Mouse (Mus musculus) stomach, embryonic 14.5 days (tissue): ENCODE measurements around the gene Olfr464. TPM values are rescaled to one million over a fixed set of nuclear protein-coding genes. Genes with fewer than 3 reads are reported as not detected.

ENCODE experiments used
- ATAC-seq: fragments of 200-750 bp; cut with Nextera tagmentation; 2 replicates; pipeline ENCODE4 v1.8.0; 2017; ENCODE audit warnings: low read depth, moderate TSS enrichment; ENCODE audit not compliant: insufficient number of reproducible peaks, insufficient read depth, low FRiP score
- H3K27ac ChIP-seq: fragments of 300-500 bp; sonication (generic); 2 replicates; pipeline ENCODE4 v1.5.1; 2014; ENCODE audit warnings: mild to moderate bottlenecking, low read length, moderate library complexity, mixed read lengths
- H3K27me3 ChIP-seq: fragments of 300-500 bp; sonication (generic); 2 replicates; pipeline ENCODE4 v1.6.1; 2014; ENCODE audit warnings: low read length, control low read depth, mixed read lengths; ENCODE audit not compliant: control insufficient read depth, insufficient read depth
- H3K36me3 ChIP-seq: fragments of 300-500 bp; sonication (generic); 2 replicates; pipeline ENCODE4 v1.6.1; 2014; ENCODE audit warnings: mild to moderate bottlenecking, control low read depth, low read length, moderate library complexity, mixed read lengths; ENCODE audit not compliant: control insufficient read depth, insufficient read depth
- H3K4me1 ChIP-seq: fragments of 300-500 bp; sonication (generic); 2 replicates; pipeline ENCODE4 v1.6.1; 2014; ENCODE audit warnings: low read length, control low read depth, mixed read lengths; ENCODE audit not compliant: control insufficient read depth, insufficient read depth
- H3K4me2 ChIP-seq: fragments of 300-500 bp; sonication (generic); replicated peaks from 2 replicates; pipeline ENCODE4 v1.6.1; 2014; ENCODE audit warnings: low read depth, low read length, control low read depth
- H3K4me3 ChIP-seq: fragments of 300-500 bp; sonication (generic); 2 replicates; pipeline ENCODE4 v1.5.1; 2014; ENCODE audit warnings: low read depth, low read length, control low read depth
- H3K9ac ChIP-seq: fragments of 300-500 bp; sonication (generic); replicated peaks from 2 replicates; pipeline ENCODE4 v1.6.1; 2014; ENCODE audit warnings: low read depth, mild to moderate bottlenecking, control low read depth, low read length, moderate library complexity, mixed read lengths
- H3K9me3 ChIP-seq: fragments of 300-500 bp; sonication (generic); 2 replicates; pipeline ENCODE4 v1.6.1; 2016; ENCODE audit warnings: low read depth, low read length, control low read depth; ENCODE audit not compliant: control insufficient read depth
- WGBS: fragments of 180-500 bp; shearing (Covaris S2); extraction: QIAGEN DNeasy Blood & Tissue Kit; methylation state at CpG from one replicate; pipeline ENCODE4 v1.1.7; 2014; 5-methylcytosine and 5-hydroxymethylcytosine counted together
- polyA plus RNA-seq: library from polyadenylated mRNA; unstranded; fragments of >200 nt; fragmentation: Nextera tagmentation; extraction: Ambion mirVana; gene quantifications from 2 replicates; pipeline ENCODE4 v1.2.1, GENCODE M21; 2014

Olfr464 gene
- polyA plus RNA-seq, 1 experiment from 2014 or later: not detected

DNA sequence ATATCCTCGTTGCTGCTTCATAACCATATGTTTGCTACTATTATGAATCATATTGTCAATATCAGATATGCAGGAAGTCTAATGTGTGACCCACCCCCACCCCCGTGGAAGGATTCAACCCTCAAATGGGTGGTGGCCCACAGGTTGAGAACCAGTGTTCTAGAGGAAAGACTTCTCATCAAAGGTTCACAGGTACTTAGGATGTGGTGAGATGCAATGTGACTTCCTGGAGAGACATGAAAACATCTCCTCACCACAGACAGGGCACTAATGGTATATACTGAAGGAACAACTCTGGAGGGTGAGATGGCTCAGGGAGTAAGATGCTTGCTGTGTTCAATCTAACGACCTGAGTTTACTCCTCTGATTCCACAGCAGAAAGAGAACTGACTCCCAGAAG lies 14.7 kb upstream of the Olfr464 start:
- H3K27ac ChIP-seq: no peak overlapping the region
- WGBS: 75% methylated on average over 3 of the region's 3 CpGs
- no peak overlapping the region for H3K4me3 ChIP-seq
- H3K4me2 ChIP-seq: no peak overlapping the region
- H3K36me3 ChIP-seq: no peaks in the 10 kb centered on the region
- no peaks in the 10 kb centered on the region for H3K27me3 ChIP-seq
- H3K9ac ChIP-seq: no peak overlapping the region
- no peaks in the 10 kb centered on the region for H3K4me1 ChIP-seq
- H3K9me3 ChIP-seq: no peaks in the 10 kb centered on the region
- no peak for ATAC-seq

DNA sequence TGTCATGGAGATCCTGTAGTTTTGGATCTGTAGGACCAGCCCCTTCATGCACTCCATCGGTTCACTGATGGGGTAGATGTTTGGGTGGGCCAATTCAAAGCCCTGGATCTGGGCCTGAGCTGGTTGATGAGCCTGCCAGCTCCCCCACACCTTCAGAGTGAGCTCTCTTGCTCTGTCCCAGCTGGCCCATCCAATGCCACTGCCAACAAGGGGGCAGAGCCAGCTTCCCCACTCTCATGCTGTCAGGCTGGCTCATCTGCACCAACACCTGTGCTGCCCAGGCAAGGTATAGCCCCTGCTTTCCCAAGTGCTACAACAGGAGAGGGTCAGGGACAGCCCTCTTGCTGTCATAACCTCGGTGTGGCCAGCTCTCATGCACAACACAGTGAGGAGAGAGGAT lies 13.0 kb upstream of the Olfr464 start:
- no peak overlapping the region for H3K9ac ChIP-seq
- 76% methylated on average over 2 of the region's 2 CpGs for WGBS
- ATAC-seq: no peak
- H3K27ac ChIP-seq: no peak overlapping the region
- no peaks in the 10 kb centered on the region for H3K4me1 ChIP-seq
- no peaks in the 10 kb centered on the region for H3K27me3 ChIP-seq
- H3K4me3 ChIP-seq: no peak overlapping the region
- no peaks in the 10 kb centered on the region for H3K9me3 ChIP-seq
- no peak overlapping the region for H3K4me2 ChIP-seq
- no peaks in the 10 kb centered on the region for H3K36me3 ChIP-seq

DNA sequence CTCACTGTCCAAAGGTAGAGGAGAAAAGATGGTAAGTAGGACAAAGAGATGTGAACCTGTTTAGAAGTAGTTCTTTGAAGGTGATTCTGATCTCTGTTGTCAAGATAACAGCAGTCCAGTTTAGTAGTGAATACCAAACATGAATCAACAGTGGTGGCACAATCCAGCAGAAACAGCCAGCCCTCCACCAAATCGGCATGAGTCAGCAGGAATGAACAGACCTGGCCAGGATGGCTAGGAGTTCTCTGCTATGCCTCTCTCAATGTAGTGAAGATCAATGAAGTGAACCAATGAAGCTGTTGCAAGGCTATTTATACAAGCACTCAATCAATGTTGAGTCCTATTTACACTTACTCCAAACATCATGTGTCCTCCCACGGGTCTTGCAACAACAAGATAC lies 9.6 kb upstream of the Olfr464 start:
- H3K27me3 ChIP-seq: no peaks in the 10 kb centered on the region
- 74% methylated on average over 2 of the region's 2 CpGs for WGBS
- H3K4me1 ChIP-seq: no peaks in the 10 kb centered on the region
- ATAC-seq: no peak
- no peak overlapping the region for H3K4me3 ChIP-seq
- H3K9ac ChIP-seq: no peak overlapping the region
- no peak overlapping the region for H3K4me2 ChIP-seq
- no peak overlapping the region for H3K27ac ChIP-seq
- no peaks in the 10 kb centered on the region for H3K36me3 ChIP-seq
- H3K9me3 ChIP-seq: no peaks in the 10 kb centered on the region

DNA sequence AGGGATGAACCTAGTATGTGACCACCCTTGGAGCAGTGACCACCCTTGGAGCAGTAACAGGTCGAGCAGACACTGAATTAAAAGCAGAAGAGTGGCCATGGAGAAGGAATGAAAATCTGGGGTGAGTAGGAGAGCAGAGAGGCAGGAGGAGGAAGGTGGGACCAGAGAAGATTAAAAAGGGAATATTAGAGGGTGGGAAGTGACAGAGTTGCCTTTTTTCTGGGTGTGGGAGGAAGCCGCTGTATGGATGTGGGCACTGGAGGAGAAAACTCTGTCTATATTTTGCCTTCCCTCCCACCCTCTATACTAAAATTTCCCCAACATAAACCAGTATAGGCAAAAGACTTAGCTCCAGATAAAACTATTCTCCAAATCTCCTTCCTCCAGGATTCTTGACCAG lies 466 bp downstream of the Olfr464 start:
- H3K36me3 ChIP-seq: no peaks in the 10 kb centered on the region
- H3K4me1 ChIP-seq: no peaks in the 10 kb centered on the region
- H3K9ac ChIP-seq: no peak overlapping the region
- H3K4me3 ChIP-seq: no peak overlapping the region
- H3K9me3 ChIP-seq: no peaks in the 10 kb centered on the region; the same call in 1 of the 2 replicates
- H3K4me2 ChIP-seq: no peak overlapping the region
- WGBS: 78% methylated on average over 2 of the region's 2 CpGs
- ATAC-seq: no peak
- H3K27me3 ChIP-seq: no peaks in the 10 kb centered on the region
- H3K27ac ChIP-seq: no peak overlapping the region

DNA sequence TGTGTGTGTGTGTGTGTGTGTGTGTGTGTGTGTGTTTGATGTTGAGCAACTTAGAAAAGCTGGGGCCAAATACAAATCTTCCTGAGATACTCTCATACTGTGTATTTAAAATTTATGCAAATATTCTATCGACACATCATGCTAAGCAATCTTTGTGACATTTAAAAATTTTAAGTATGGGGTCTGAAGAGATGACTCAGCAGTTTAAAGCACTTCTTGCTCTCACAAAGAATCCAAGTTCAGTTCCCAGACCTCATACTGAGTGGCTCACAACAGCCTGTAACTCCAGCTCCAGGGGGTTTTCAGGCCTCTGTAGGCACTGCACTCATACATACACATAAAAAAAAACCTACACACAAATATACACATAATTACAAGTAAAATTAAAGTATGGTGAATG lies 4.8 kb downstream of the Olfr464 start:
- H3K9me3 ChIP-seq: no peaks in the 10 kb centered on the region
- H3K27me3 ChIP-seq: no peaks in the 10 kb centered on the region
- H3K4me2 ChIP-seq: no peak overlapping the region
- ATAC-seq: no peak
- 83% methylated on average over 1 of the region's 1 CpGs for WGBS
- no peak overlapping the region for H3K9ac ChIP-seq
- H3K4me1 ChIP-seq: no peaks in the 10 kb centered on the region
- no peak overlapping the region for H3K4me3 ChIP-seq
- no peak overlapping the region for H3K27ac ChIP-seq
- no peaks in the 10 kb centered on the region for H3K36me3 ChIP-seq

DNA sequence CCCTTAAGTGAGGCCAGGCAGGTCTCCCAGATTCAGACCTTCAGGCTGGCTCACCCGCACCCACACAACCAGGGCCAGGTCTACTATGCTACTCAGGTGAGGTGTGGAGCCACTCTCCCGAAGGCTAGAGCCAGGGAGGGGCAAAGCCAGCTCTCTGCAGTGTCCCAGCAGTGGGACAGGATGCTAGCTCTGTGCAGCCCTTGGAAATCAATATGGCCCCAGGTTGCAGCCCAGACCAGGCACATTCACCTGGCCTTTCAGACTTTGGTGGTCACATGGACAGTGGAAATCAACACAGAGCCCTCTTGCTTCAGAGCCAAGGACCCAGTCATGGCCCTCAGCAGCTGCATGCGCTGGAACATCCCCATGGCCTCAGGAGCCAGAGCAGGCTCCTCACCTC lies 16.4 kb downstream of the Olfr464 start:
- Histone ChIP-seq H3K36me3 (no peaks in the 10 kb centered on the region), H3K27me3 (no peaks in the 10 kb centered on the region), H3K9ac (no peak overlapping the region), H3K9me3 (no peaks in the 10 kb centered on the region), H3K4me2 (no peak overlapping the region), H3K4me3 (no peak overlapping the region), H3K27ac (no peak overlapping the region), H3K4me1 (no peaks in the 10 kb centered on the region)
- 85% methylated on average over 3 of the region's 3 CpGs for WGBS
- no peak for ATAC-seq

DNA sequence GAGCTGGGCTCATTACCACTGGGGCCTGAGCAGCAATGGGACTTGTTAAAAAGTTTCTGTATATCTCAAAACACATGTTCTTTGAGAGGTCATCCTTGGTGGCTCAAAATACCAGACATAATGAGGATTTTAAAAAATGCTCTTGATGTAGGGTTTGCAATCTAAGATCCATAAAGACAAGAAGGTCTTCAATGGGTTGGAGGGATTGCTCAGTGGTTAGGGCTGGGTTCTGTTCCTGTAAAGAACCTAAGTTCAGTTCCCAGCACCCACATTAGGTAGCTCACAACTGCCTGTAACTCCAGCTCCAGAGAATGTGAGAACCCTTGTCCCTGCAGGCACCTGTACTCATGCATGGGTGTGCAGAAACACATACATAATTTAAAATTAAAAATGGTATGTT lies 23.5 kb downstream of the Olfr464 start, which contains the start of gene Olfr463:
Gene Olfr463 (minus strand): TSS at position 101 of the 400 bp plus-strand sequence.
- Histone ChIP-seq H3K27ac (no peak within 1 kb of the TSS), H3K4me1 (no peaks in the 10 kb centered on the region), H3K4me3 (no peak within 1 kb of the TSS), H3K9ac (no peak within 1 kb of the TSS), H3K36me3 (no peaks in the 10 kb centered on the region), H3K4me2 (no peak within 1 kb of the TSS), H3K9me3 (no peaks in the 10 kb centered on the region), H3K27me3 (no peaks in the 10 kb centered on the region)
- no peak for ATAC-seq

DNA sequence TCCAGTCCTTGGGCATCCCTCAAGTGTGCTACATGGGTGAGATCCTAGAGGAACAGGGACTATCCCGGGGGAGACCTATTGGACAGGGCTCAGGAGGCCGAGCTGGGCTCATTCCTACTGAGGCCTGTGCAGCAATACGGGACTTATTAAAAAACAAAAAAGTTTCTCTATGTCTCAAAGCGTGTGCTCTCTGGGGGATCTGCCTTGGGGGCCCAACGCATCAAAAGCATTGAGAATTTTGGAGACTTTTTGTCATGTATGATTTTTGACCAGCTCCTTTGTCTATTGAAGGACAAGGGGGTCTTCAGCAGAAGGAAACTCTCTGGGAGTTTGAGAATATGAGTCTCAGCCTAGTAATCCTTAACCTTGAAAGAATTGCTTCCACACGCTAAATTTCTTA lies 28.6 kb downstream of the Olfr464 start, which contains the start of gene Olfr462:
Gene Olfr462 (minus strand): TSS at position 101 of the 400 bp plus-strand sequence.
- no peak within 1 kb of the TSS for H3K9ac ChIP-seq
- H3K4me2 ChIP-seq: no peak within 1 kb of the TSS
- H3K36me3 ChIP-seq: no peaks in the 10 kb centered on the region
- H3K27me3 ChIP-seq: no peaks in the 10 kb centered on the region
- no peak for ATAC-seq
- no peaks in the 10 kb centered on the region for H3K4me1 ChIP-seq
- H3K9me3 ChIP-seq: no peaks in the 10 kb centered on the region
- no peak within 1 kb of the TSS for H3K4me3 ChIP-seq
- H3K27ac ChIP-seq: no peak within 1 kb of the TSS
- WGBS: 86% methylated on average over 6 of the region's 6 CpGs

DNA sequence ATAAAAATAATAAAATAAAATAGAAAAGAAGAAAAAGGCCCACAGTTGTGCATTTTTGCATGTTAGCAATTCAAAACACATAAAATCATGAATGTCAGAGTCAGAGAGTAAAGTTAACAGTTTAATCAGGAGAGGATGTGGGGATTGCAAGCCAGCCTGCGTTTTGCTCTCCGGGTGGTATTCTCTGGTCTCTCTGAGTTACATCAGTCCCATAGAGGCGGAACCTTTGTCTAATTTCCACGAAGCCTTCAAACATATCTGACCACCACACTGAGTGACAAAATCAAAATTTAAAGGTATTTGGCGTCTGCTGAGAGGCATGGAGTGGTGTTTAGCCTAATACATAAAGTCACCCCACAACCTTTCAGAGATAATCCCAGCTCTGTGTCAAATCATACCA lies 35.9 kb downstream of the Olfr464 start:
- no peaks in the 10 kb centered on the region for H3K36me3 ChIP-seq
- H3K9ac ChIP-seq: no peak overlapping the region
- H3K27ac ChIP-seq: no peak overlapping the region
- H3K4me3 ChIP-seq: no peak overlapping the region
- H3K9me3 ChIP-seq: no peaks in the 10 kb centered on the region
- no peaks in the 10 kb centered on the region for H3K4me1 ChIP-seq
- ATAC-seq: no peak
- no peaks in the 10 kb centered on the region for H3K27me3 ChIP-seq
- WGBS: 81% methylated on average over 5 of the region's 5 CpGs
- no peak overlapping the region for H3K4me2 ChIP-seq
